In the genomic region with DNA sequence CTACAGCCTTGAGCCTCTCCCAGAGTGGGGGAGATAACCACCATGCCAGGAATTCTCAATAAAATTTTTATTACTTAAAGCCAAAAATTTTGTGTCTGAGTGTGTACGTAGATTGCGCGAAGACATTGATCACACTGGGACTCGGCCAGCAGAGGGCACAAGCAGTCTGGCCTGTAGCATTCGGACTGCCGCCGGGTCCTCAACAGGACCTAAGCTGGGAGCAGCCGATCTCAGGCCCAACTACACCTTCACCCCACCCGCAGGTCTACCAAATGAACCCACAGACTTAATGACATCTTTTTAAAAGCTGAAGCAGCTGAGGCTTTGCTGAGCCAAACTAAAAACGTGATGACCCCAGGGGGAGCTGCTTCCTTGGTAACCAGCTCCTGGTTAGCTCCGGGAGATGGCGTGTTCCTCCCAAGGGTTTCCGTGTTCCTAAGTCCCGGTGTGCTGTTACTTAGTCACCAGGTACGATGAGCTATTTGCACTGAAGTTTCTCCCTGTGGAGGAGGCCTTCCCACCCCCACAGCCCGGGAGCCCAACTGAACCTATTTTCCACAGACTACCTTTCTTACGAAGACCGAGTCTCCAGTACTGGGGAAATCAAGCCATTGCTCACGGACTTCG, we compare ENCODE assay signal across 9 mouse cellular contexts. TPM values are rescaled to one million over a fixed set of nuclear protein-coding genes. Genes with fewer than 3 reads are reported as not detected.
A peak's percentile ranks its signal among the peaks of the same experiment; 100 is the strongest.
DNase-seq lines count a peak whose midpoint lies in the region; ATAC-seq and TF ChIP-seq lines count a peak whose summit lies in the region.
"Had no signal": no experiment of that assay in that cellular context is flagged by ENCODE, and none has a peak within 500 bp of the region (broad histone marks: within the 10 kb centered on the region; RNA-seq: fewer than 3 reads in every experiment).

No protein-coding gene starts in this region.

- peak; percentile 58 to 67 for DNase-seq in cerebellum, postnatal 14 days
- DNase-seq in cerebellum, adult 9-10 months: no peak
- peak; percentile 83 for DNase-seq in A20 (ENCODE audit: low read depth, low spot score)
- peak; percentile 63 for DNase-seq in kidney, adult 2 months
- DNase-seq in lung, postnatal 14 days: peak; percentile 64
- DNase-seq in urinary bladder, postnatal 10 days (ENCODE audit: low spot score): no peak

- TF ChIP-seq CTCF in kidney, adult 2 months (conservative IDR thresholded peaks at IDR 0.05; ENCODE audit: insufficient read depth, insufficient read length, low read depth, low read length): peak; percentile 77

- 55% methylated on average over 20 of the region's 20 CpGs for WGBS in kidney, adult 2 months
- WGBS in stomach, embryonic 16.5 days: 52% methylated on average over 20 of the region's 20 CpGs

- no peaks in the 10 kb centered on the region for H3K9me3 ChIP-seq in stomach, embryonic 16.5 days (replicated peaks; ENCODE audit: control insufficient read depth, low read length)

- no peak for TF ChIP-seq POLR2A in kidney, adult 2 months (IDR thresholded peaks at IDR 0.05; ENCODE audit: low read depth, low read length)

- no peak overlapping the region for H3K27ac ChIP-seq in kidney, adult 2 months (ENCODE audit: insufficient read depth, low read depth, low read length)
- peak overlapping the region; percentile 96 for H3K27ac ChIP-seq in stomach, embryonic 16.5 days (ENCODE audit: low read length)

- H3K4me1 ChIP-seq in kidney, adult 2 months (ENCODE audit: control insufficient read depth, insufficient read depth, low read length): peaks cover 9% of the 10 kb centered on the region; the same call in 1 of the 2 replicates
- H3K4me1 ChIP-seq in stomach, embryonic 16.5 days (ENCODE audit: control insufficient read depth, insufficient read depth, low read length): peaks cover 18% of the 10 kb centered on the region

- H3K4me2 ChIP-seq in stomach, embryonic 16.5 days (ENCODE audit: low read depth, low read length): peak overlapping the region; percentile 58

- H3K27me3 ChIP-seq in kidney, adult 2 months (replicated peaks; ENCODE audit: control insufficient read depth, insufficient read depth, low read length): no peaks in the 10 kb centered on the region
- H3K27me3 ChIP-seq in stomach, embryonic 16.5 days (ENCODE audit: control insufficient read depth, insufficient read depth, low read length): no peaks in the 10 kb centered on the region
- H3K27me3 ChIP-seq: Patski had no signal

- peak overlapping the region; percentile 86 for H3K9ac ChIP-seq in stomach, embryonic 16.5 days (ENCODE audit: low read length)

- ATAC-seq in common myeloid progenitor, adult 5-6 weeks (replicated peaks; ENCODE audit: low read depth, poor library complexity, severe bottlenecking): peak; percentile 37
- no peak for ATAC-seq in stomach, embryonic 16.5 days (ENCODE audit: insufficient read depth, low FRiP score)
- ATAC-seq: Patski had no signal

- peaks cover 1% of the 10 kb centered on the region; the same call in 1 of the 2 replicates for H3K36me3 ChIP-seq in kidney, adult 2 months (ENCODE audit: control insufficient read depth, insufficient read depth, low read length)
- peaks cover 18% of the 10 kb centered on the region for H3K36me3 ChIP-seq in stomach, embryonic 16.5 days (ENCODE audit: control insufficient read depth, insufficient read depth, low read length)

- no peak overlapping the region for H3K4me3 ChIP-seq in kidney, adult 2 months (ENCODE audit: insufficient read depth, low read depth, low read length)
- peak overlapping the region; percentile 48 for H3K4me3 ChIP-seq in stomach, embryonic 16.5 days (replicated peaks; ENCODE audit: low read length)

RNA-seq across cellular contexts. Expression of gene Phb2, which starts 4.8 kb away (rescaled TPM):
- total RNA-seq in common myeloid progenitor, adult 5-6 weeks (2017): 402 and 404 TPM in 2 replicates
- polyA plus RNA-seq in kidney, adult 2 months (2012; rRNA removed): 181 and 193 TPM in 2 replicates
- polyA plus RNA-seq in stomach, embryonic 16.5 days (2015; fragmentation: Nextera tagmentation; extraction: Ambion mirVana): 282 and 303 TPM in 2 replicates

RNA-seq across cellular contexts. Expression of gene Emg1, which starts 5.0 kb away (rescaled TPM):
- total RNA-seq in common myeloid progenitor, adult 5-6 weeks (2017): 222 and 280 TPM in 2 replicates
- 50.5 and 67.4 TPM in 2 replicates for polyA plus RNA-seq in kidney, adult 2 months (2012; rRNA removed)
- polyA plus RNA-seq in stomach, embryonic 16.5 days (2015; fragmentation: Nextera tagmentation; extraction: Ambion mirVana): 167 and 175 TPM in 2 replicates

RNA-seq across cellular contexts. Expression of gene Ptpn6, which starts 21.5 kb away (rescaled TPM):
- 235 and 315 TPM in 2 replicates for total RNA-seq in common myeloid progenitor, adult 5-6 weeks (2017)
- 21.5 and 31.7 TPM in 2 replicates for polyA plus RNA-seq in kidney, adult 2 months (2012; rRNA removed)
- 19.6 and 20.1 TPM in 2 replicates for polyA plus RNA-seq in stomach, embryonic 16.5 days (2015; fragmentation: Nextera tagmentation; extraction: Ambion mirVana)

RNA-seq across cellular contexts. Expression of gene Grcc10, which starts 24.2 kb away (rescaled TPM):
- 112 and 129 TPM in 2 replicates for total RNA-seq in common myeloid progenitor, adult 5-6 weeks (2017)
- 387 and 474 TPM in 2 replicates for polyA plus RNA-seq in kidney, adult 2 months (2012; rRNA removed)
- 352 and 357 TPM in 2 replicates for polyA plus RNA-seq in stomach, embryonic 16.5 days (2015; fragmentation: Nextera tagmentation; extraction: Ambion mirVana)

RNA-seq across cellular contexts. Expression of gene Gm45234, which starts 38.8 kb away (rescaled TPM):
- total RNA-seq in common myeloid progenitor, adult 5-6 weeks (2017): not detected in 2 replicates
- polyA plus RNA-seq in kidney, adult 2 months (2012; rRNA removed): not detected in 2 replicates
- not detected in 2 replicates for polyA plus RNA-seq in stomach, embryonic 16.5 days (2015; fragmentation: Nextera tagmentation; extraction: Ambion mirVana)

Comparison
In these comparisons a context has a peak if more than half of its experiments do, and no peak if none do; other contexts are left out.
1. DNase-seq: peak in cerebellum, postnatal 14 days (2 of 2), A20 (single experiment), kidney, adult 2 months (single experiment) and lung, postnatal 14 days (single experiment); none in cerebellum, adult 9-10 months (single experiment) and urinary bladder, postnatal 10 days (single experiment).